Mouse (Mus musculus) kidney, adult 2 months (tissue): ENCODE measurements at regions not wholly inside any gene's neighbourhood (a gene's known extent, or its start where the extent isn't known, plus 50 kb on each side); places are given as distances from the start of the nearest gene placed in this dataset.

Experiments used
- CTCF ChIP-seq: fragments of 200-500 bp; conservative IDR thresholded peaks from 2 replicates; pipeline ENCODE4 v1.5.1; 2011; ENCODE audit warnings: low read depth, mild to moderate bottlenecking, control low read depth, low read length, moderate library complexity, mixed read lengths; ENCODE audit not compliant: insufficient read depth, insufficient read length
- POLR2A ChIP-seq: fragments of 200-500 bp; IDR thresholded peaks from one replicate; pipeline ENCODE4 v1.6.1; 2011; ENCODE audit warnings: low read depth, low read length, control low read depth

GRCm38 (mm10) chr5:118365196-118365595 lies 120.2 kb downstream of the 2410131K14Rik start:
- TF ChIP-seq CTCF (no peak), POLR2A (no peak)
